Mouse (Mus musculus): ENCODE results near the gene Plaur.
"Not testable (repeated sequence)": the region's sequence is repeated elsewhere in the genome, so short reads cannot be mapped to it uniquely, and the experiment has no call there.

The Plaur gene

GRCm38 (mm10) chr7:24480121-24480941 lies 18.0 kb downstream of the Plaur start:
- no peak for DNase-seq

- DNase-seq: no peak
These were observed 18.7 kb downstream of the Plaur start for GRCm38 (mm10) chr7:24480986-24481473.

- peak; percentile 91 for DNase-seq
These were observed 19.4 kb downstream of the Plaur start, which contains the start of gene Cadm4 for GRCm38 (mm10) chr7:24481474-24482207. Cadm4 (plus strand) TSS chr7:24482023.

- no peak for DNase-seq
These were observed 20.1 kb downstream of the Plaur start for GRCm38 (mm10) chr7:24482208-24483020.

- DNase-seq: not testable (repeated sequence)
These were observed 21.0 kb downstream of the Plaur start for GRCm38 (mm10) chr7:24483291-24483690.

GRCm38 (mm10) chr7:24485481-24485880 lies 23.2 kb downstream of the Plaur start:
- no peak for DNase-seq

GRCm38 (mm10) chr7:24486654-24487130 lies 24.4 kb downstream of the Plaur start:
- DNase-seq: peak; percentile 37

- DNase-seq: no peak
These were observed 25.1 kb downstream of the Plaur start for GRCm38 (mm10) chr7:24487403-24487802.

GRCm38 (mm10) chr7:24488303-24488702 lies 26.0 kb downstream of the Plaur start:
- DNase-seq: no peak

- peak; percentile 66 for DNase-seq
These were observed 37.7 kb downstream of the Plaur start for GRCm38 (mm10) chr7:24499856-24500577.

- DNase-seq: peak; percentile 55
These were observed 38.6 kb downstream of the Plaur start for GRCm38 (mm10) chr7:24500929-24501328.

- no peak for DNase-seq
These were observed 39.2 kb downstream of the Plaur start for GRCm38 (mm10) chr7:24501492-24501891.

GRCm38 (mm10) chr7:24504004-24504403 lies 41.7 kb downstream of the Plaur start:
- peak; percentile 33 for DNase-seq

- peak; percentile 40 for DNase-seq
These were observed 42.6 kb downstream of the Plaur start for GRCm38 (mm10) chr7:24504868-24505267.

GRCm38 (mm10) chr7:24505447-24506064 lies 43.3 kb downstream of the Plaur start:
- DNase-seq: no peak

GRCm38 (mm10) chr7:24506065-24506459 lies 43.8 kb downstream of the Plaur start:
- no peak for DNase-seq

GRCm38 (mm10) chr7:24506476-24506837 lies 44.2 kb downstream of the Plaur start:
- no peak for DNase-seq

- peak; percentile 95 for DNase-seq
These were observed 44.8 kb downstream of the Plaur start, which contains the start of gene Zfp428 for GRCm38 (mm10) chr7:24506838-24507725. Zfp428 (plus strand) TSS chr7:24507006.

- DNase-seq: no peak
These were observed 45.4 kb downstream of the Plaur start for GRCm38 (mm10) chr7:24507726-24508114.

- DNase-seq: no peak
These were observed 50.1 kb downstream of the Plaur start, which contains the start of gene AC161166.1 for GRCm38 (mm10) chr7:24512355-24512754. AC161166.1 (minus strand) TSS chr7:24512455.
